8 mouse cellular contexts compared by ENCODE assay signal in the genomic region with DNA sequence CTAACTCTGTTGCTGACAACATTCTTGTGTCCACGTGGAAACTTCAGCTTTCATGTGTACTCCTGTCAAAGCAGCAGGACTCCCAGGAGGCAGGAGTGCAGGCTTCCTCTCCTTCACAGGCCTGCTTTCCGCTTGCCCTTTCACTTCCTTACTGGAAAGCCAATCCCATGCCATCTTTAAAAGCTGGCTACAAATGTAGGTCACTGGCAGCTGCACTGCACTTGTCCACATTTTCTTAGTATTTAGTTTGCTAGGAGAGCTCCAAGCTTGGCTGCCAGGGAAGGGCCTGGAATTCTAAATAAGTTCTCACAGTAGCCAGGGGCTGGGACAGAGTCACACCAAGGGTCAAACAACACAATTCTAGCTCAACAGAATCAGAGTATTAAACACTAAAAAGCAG. TPM values are rescaled to one million over a fixed set of nuclear protein-coding genes. Genes with fewer than 3 reads are reported as not detected.
DNase-seq lines count a peak whose midpoint lies in the region; ATAC-seq lines count a peak whose summit lies in the region.

No protein-coding gene starts in this region.

- no peak for ATAC-seq in kidney, embryonic 15.5 days (replicated peaks; ENCODE audit: low FRiP score)
- peak; percentile 81 for ATAC-seq in cerebellum, adult (ENCODE audit: insufficient number of reproducible peaks, low FRiP score, low TSS enrichment)
- ATAC-seq in CD4-positive, CD25-positive, alpha-beta regulatory T cell, adult 4 months = no peak

- no peaks in the 10 kb centered on the region for H3K27me3 ChIP-seq in kidney, embryonic 15.5 days

- no peak overlapping the region for H3K27ac ChIP-seq in kidney, embryonic 15.5 days

- no peaks in the 10 kb centered on the region for H3K4me1 ChIP-seq in kidney, embryonic 15.5 days

- 64% methylated on average over 2 of the region's 2 CpGs for WGBS in kidney, embryonic 15.5 days

- 0 out of 2 replicates have a peak, but pooled peaks cover 4% of the 10 kb centered on the region for H3K36me3 ChIP-seq in kidney, embryonic 15.5 days

- H3K9ac ChIP-seq in kidney, embryonic 15.5 days = no peak overlapping the region

- no peak overlapping the region for H3K4me2 ChIP-seq in kidney, embryonic 15.5 days

- no peak overlapping the region for H3K4me3 ChIP-seq in kidney, embryonic 15.5 days (replicated peaks)

- no peaks in the 10 kb centered on the region for H3K9me3 ChIP-seq in kidney, embryonic 15.5 days (replicated peaks)

- peak; percentile 9 for DNase-seq in kidney, adult 11 months
- DNase-seq in gastrocnemius, postnatal 10 days = peak; percentile 13
- peak; percentile 18 to 45 for DNase-seq in left cerebral cortex, postnatal 14 days (ENCODE audit: low spot score in 2 of 2)
- no peak for DNase-seq in spleen, postnatal 4 days (ENCODE audit: low spot score in 2 of 2)
- no peak for DNase-seq in embryo, embryonic 9.5 days (ENCODE audit: extremely low spot score)

- intact Hi-C loops in left cerebral cortex, postnatal 14 days (cut with DNase I) = no loop called here

RNA-seq across cellular contexts. Expression of gene Elp4, which starts 49.6 kb away (rescaled TPM):
- 39.3 and 40.9 TPM in 2 replicates for polyA plus RNA-seq in kidney, embryonic 15.5 days (2015; fragmentation: Nextera tagmentation; extraction: Ambion mirVana)
- total RNA-seq in gastrocnemius, postnatal 10 days (2021) = 10 to 100 TPM; 12.5 to 14.1 TPM
- 10 to 100 TPM; 15.3 to 20.9 TPM for total RNA-seq in left cerebral cortex, postnatal 14 days (2021)
- 10 to 100 TPM; 10.6 to 11.1 TPM for polyA plus RNA-seq in CD4-positive, CD25-positive, alpha-beta regulatory T cell, adult 4 months (2017; shearing (Covaris generic))

RNA-seq across cellular contexts. Expression of gene Immp1l, which starts 49.7 kb away (rescaled TPM):
- 125 and 140 TPM in 2 replicates for polyA plus RNA-seq in kidney, embryonic 15.5 days (2015; fragmentation: Nextera tagmentation; extraction: Ambion mirVana)
- total RNA-seq in gastrocnemius, postnatal 10 days (2021) = 10 to 100 TPM; 47.6 to 48.1 TPM
- total RNA-seq in left cerebral cortex, postnatal 14 days (2021) = 10 to 100 TPM; 24.6 to 30.6 TPM
- polyA plus RNA-seq in CD4-positive, CD25-positive, alpha-beta regulatory T cell, adult 4 months (2017; shearing (Covaris generic)) = 10 to 100 TPM; 45.6 to 64.7 TPM

Comparison
In these comparisons a context has a peak if more than half of its experiments do, and no peak if none do; other contexts are left out.
1. DNase-seq: peak in kidney, adult 11 months (single experiment), gastrocnemius, postnatal 10 days (single experiment) and left cerebral cortex, postnatal 14 days (2 of 2); none in spleen, postnatal 4 days (0 of 2) and embryo, embryonic 9.5 days (single experiment).